Mouse (Mus musculus) kidney, postnatal 0 days (tissue): ENCODE data around the gene Tusc2. TPM values are rescaled to one million over a fixed set of nuclear protein-coding genes. Genes with fewer than 3 reads are reported as not detected.

Experiments
- ATAC-seq: fragments of 200-750 bp; cut with Nextera tagmentation; replicated peaks from 2 replicates; pipeline ENCODE4 v1.8.0; 2017; ENCODE audit warnings: low read depth, moderate number of reproducible peaks, moderate TSS enrichment, moderate library complexity; ENCODE audit not compliant: low FRiP score
- DNase-seq: peaks from one replicate; pipeline ENCODE4 v3.0.0-alpha.2; 2016; ENCODE audit warnings: low spot score
- H3K27ac ChIP-seq: fragments of 300-500 bp; sonication (generic); 2 replicates; pipeline ENCODE4 v1.5.1; 2014; ENCODE audit warnings: mild to moderate bottlenecking
- H3K27me3 ChIP-seq: fragments of 300-500 bp; sonication (generic); 2 replicates; pipeline ENCODE4 v1.6.1; 2014; ENCODE audit warnings: low read length, mixed read lengths; ENCODE audit not compliant: insufficient read depth
- H3K36me3 ChIP-seq: fragments of 300-500 bp; sonication (generic); 2 replicates; pipeline ENCODE4 v1.6.1; 2014; ENCODE audit warnings: low read length, mixed read lengths; ENCODE audit not compliant: insufficient read depth
- H3K4me1 ChIP-seq: fragments of 300-500 bp; sonication (generic); replicated peaks from 2 replicates; pipeline ENCODE4 v1.6.1; 2014; ENCODE audit warnings: antibody characterized with exemption, low read length, mixed read lengths; ENCODE audit not compliant: insufficient read depth
- H3K4me2 ChIP-seq: fragments of 300-500 bp; sonication (generic); 2 replicates; pipeline ENCODE4 v1.6.1; 2014; ENCODE audit warnings: mild to moderate bottlenecking, low read length, moderate library complexity, mixed read lengths
- H3K4me3 ChIP-seq: fragments of 300-500 bp; sonication (generic); replicated peaks from 2 replicates; pipeline ENCODE4 v1.5.1; 2014; ENCODE audit warnings: low read depth, low read length
- H3K9ac ChIP-seq: fragments of 300-500 bp; sonication (generic); 2 replicates; pipeline ENCODE4 v1.6.1; 2014; ENCODE audit warnings: low read depth, low read length
- H3K9me3 ChIP-seq: fragments of 300-500 bp; sonication (generic); replicated peaks from 2 replicates; pipeline ENCODE4 v1.6.1; 2016; ENCODE audit warnings: low read length, inconsistent platforms, mixed read lengths
- CTCF ChIP-seq: IDR thresholded peaks from 2 replicates; pipeline ENCODE4 v1.5.1; 2016; ENCODE audit warnings: antibody characterized with exemption, low read depth, mild to moderate bottlenecking, moderate library complexity
- WGBS: fragments of 180-500 bp; shearing (Covaris S2); extraction: QIAGEN DNeasy Blood & Tissue Kit; methylation state at CpG from one replicate; pipeline ENCODE4 v1.1.7; 2014; 5-methylcytosine and 5-hydroxymethylcytosine counted together
- polyA plus RNA-seq: library from polyadenylated mRNA; unstranded; fragments of >200 nt; fragmentation: Nextera tagmentation; extraction: Ambion mirVana; gene quantifications from 2 replicates; pipeline ENCODE4 v1.2.1, GENCODE M21; 2015

The Tusc2 gene
- polyA plus RNA-seq, 1 experiment from 2014 or later: 53.0 TPM

GRCm38 (mm10) chr9:107603251-107603650, 40.2 kb downstream of the Tusc2 start:
- H3K9me3 ChIP-seq: no peaks in the 10 kb centered on the region
- ATAC-seq (no peak), DNase-seq (no peak)
- no peak overlapping the region for H3K4me2 ChIP-seq
- no peak overlapping the region for H3K4me3 ChIP-seq
- 60% methylated on average over 6 of the region's 6 CpGs for WGBS
- 0 out of 2 replicates have a peak, but pooled peaks cover 5% of the 10 kb centered on the region for H3K36me3 ChIP-seq
- H3K9ac ChIP-seq: no peak overlapping the region
- no peak for TF ChIP-seq CTCF
- peaks cover 36% of the 10 kb centered on the region for H3K4me1 ChIP-seq
- H3K27me3 ChIP-seq: no peaks in the 10 kb centered on the region
- H3K27ac ChIP-seq: no peak overlapping the region

- Histone ChIP-seq H3K4me2 (peak overlapping the region; percentile 45), H3K4me3 (peak overlapping the region; percentile 11), H3K36me3 (0 out of 2 replicates have a peak, but pooled peaks cover 5% of the 10 kb centered on the region), H3K9ac (peak overlapping the region; percentile 49), H3K4me1 (peaks cover 50% of the 10 kb centered on the region), H3K9me3 (no peaks in the 10 kb centered on the region), H3K27me3 (no peaks in the 10 kb centered on the region), H3K27ac (peak overlapping the region; percentile 85)
- TF ChIP-seq CTCF: no peak
- ATAC-seq (peak; percentile 72), DNase-seq (peak; percentile 65)
- 25% methylated on average over 23 of the region's 23 CpGs for WGBS
Measured at GRCm38 (mm10) chr9:107605041-107605661, 42.1 kb downstream of the Tusc2 start.

- Histone ChIP-seq H3K27me3 (no peaks in the 10 kb centered on the region), H3K4me2 (peak overlapping the region; percentile 50), H3K4me3 (peak overlapping the region; percentile 13), H3K9ac (peak overlapping the region; percentile 48; the same call in 1 of the 2 replicates), H3K4me1 (peaks cover 52% of the 10 kb centered on the region), H3K9me3 (no peaks in the 10 kb centered on the region), H3K27ac (peak overlapping the region; percentile 85), H3K36me3 (no peaks in the 10 kb centered on the region)
- WGBS: 5% methylated on average over 9 of the region's 9 CpGs
- DNase-seq: peak; percentile 57
- 0 out of 2 replicates have a peak, but pooled peaks have one; percentile 14 for ATAC-seq
- no peak for TF ChIP-seq CTCF
Measured at GRCm38 (mm10) chr9:107606591-107606990, 43.5 kb downstream of the Tusc2 start.

GRCm38 (mm10) chr9:107607036-107607435, 44.0 kb downstream of the Tusc2 start:
- H3K36me3 ChIP-seq: no peaks in the 10 kb centered on the region

GRCm38 (mm10) chr9:107607653-107608245, 44.7 kb downstream of the Tusc2 start:
- Histone ChIP-seq H3K4me3 (no peak overlapping the region), H3K4me2 (peak overlapping the region; percentile 50), H3K4me1 (peaks cover 59% of the 10 kb centered on the region), H3K9me3 (no peaks in the 10 kb centered on the region), H3K27me3 (no peaks in the 10 kb centered on the region), H3K36me3 (no peaks in the 10 kb centered on the region), H3K9ac (peak overlapping the region; percentile 13; the same call in 1 of the 2 replicates), H3K27ac (peak overlapping the region; percentile 85)
- DNase-seq (no peak), ATAC-seq (no peak)
- TF ChIP-seq CTCF: no peak
- 55% methylated on average over 9 of the region's 9 CpGs for WGBS

More at GRCm38 (mm10) chr9:107607036-107607435, 44.0 kb downstream of the Tusc2 start:
- Histone ChIP-seq H3K27ac (peak overlapping the region; percentile 85), H3K27me3 (no peaks in the 10 kb centered on the region), H3K9ac (peak overlapping the region; percentile 48; the same call in 1 of the 2 replicates), H3K4me3 (peak overlapping the region; percentile 13), H3K9me3 (no peaks in the 10 kb centered on the region), H3K4me1 (peaks cover 57% of the 10 kb centered on the region), H3K4me2 (peak overlapping the region; percentile 50)
- ATAC-seq: no peak
- TF ChIP-seq CTCF: no peak
- 56% methylated on average over 2 of the region's 2 CpGs for WGBS
- no peak for DNase-seq

GRCm38 (mm10) chr9:107608741-107609432, 45.8 kb downstream of the Tusc2 start, which contains the start of gene Sema3b:
Gene Sema3b, minus strand, starts transcription at chr9:107609229.
- 28% methylated on average over 12 of the region's 12 CpGs for WGBS
- no peak for DNase-seq
- Histone ChIP-seq H3K36me3 (peaks cover 2% of the 10 kb centered on the region; the same call in 1 of the 2 replicates), H3K4me2 (peak within 1 kb of the TSS; percentile 50), H3K4me3 (no peak within 1 kb of the TSS), H3K9me3 (no peaks in the 10 kb centered on the region), H3K9ac (peak within 1 kb of the TSS; percentile 13), H3K27ac (peak within 1 kb of the TSS; percentile 85), H3K27me3 (no peaks in the 10 kb centered on the region), H3K4me1 (peaks cover 50% of the 10 kb centered on the region)
- TF ChIP-seq CTCF: no peak
- ATAC-seq: no peak
